Mouse (Mus musculus) heart, embryonic 10.5 days (tissue): ENCODE results near the gene Atrn. TPM values are rescaled to one million over a fixed set of nuclear protein-coding genes. Genes with fewer than 3 reads are reported as not detected.

Experiments used
- DNase-seq: peaks from one replicate; pipeline ENCODE4 v3.0.0-alpha.2; 2017; ENCODE audit warnings: low spot score
- H3K27ac ChIP-seq: fragments of 300-500 bp; sonication (generic); 2 replicates; pipeline ENCODE4 v1.5.1; 2016; ENCODE audit warnings: mild to moderate bottlenecking
- H3K27me3 ChIP-seq: fragments of 300-500 bp; sonication (generic); 2 replicates; pipeline ENCODE4 v1.6.1; 2016; ENCODE audit warnings: mild to moderate bottlenecking; ENCODE audit not compliant: poor library complexity, insufficient read depth, severe bottlenecking
- H3K36me3 ChIP-seq: fragments of 300-500 bp; sonication (generic); 2 replicates; pipeline ENCODE4 v1.6.1; 2016; ENCODE audit warnings: mild to moderate bottlenecking, moderate library complexity
- H3K4me1 ChIP-seq: fragments of 300-500 bp; sonication (generic); 2 replicates; pipeline ENCODE4 v1.6.1; 2016; ENCODE audit warnings: mild to moderate bottlenecking
- H3K4me3 ChIP-seq: fragments of 300-500 bp; sonication (generic); 2 replicates; pipeline ENCODE4 v1.5.1; 2016; ENCODE audit warnings: mild to moderate bottlenecking, moderate library complexity
- H3K9me3 ChIP-seq: fragments of 300-500 bp; sonication (generic); 2 replicates; pipeline ENCODE4 v1.6.1; 2016; ENCODE audit warnings: mild to moderate bottlenecking, moderate library complexity
- WGBS: fragments of 180-500 bp; shearing (Covaris S2); methylation state at CpG from one replicate; pipeline ENCODE4 v1.1.7; 2016; 5-methylcytosine and 5-hydroxymethylcytosine counted together
- polyA plus RNA-seq: library from polyadenylated mRNA; unstranded; fragments of >200 nt; fragmentation: Nextera tagmentation; extraction: Ambion mirVana; gene quantifications from 2 replicates; pipeline ENCODE4 v1.2.1, GENCODE M21; 2016

The Atrn gene
- polyA plus RNA-seq, 1 experiment from 2014 or later, result 5.6 TPM

DNA sequence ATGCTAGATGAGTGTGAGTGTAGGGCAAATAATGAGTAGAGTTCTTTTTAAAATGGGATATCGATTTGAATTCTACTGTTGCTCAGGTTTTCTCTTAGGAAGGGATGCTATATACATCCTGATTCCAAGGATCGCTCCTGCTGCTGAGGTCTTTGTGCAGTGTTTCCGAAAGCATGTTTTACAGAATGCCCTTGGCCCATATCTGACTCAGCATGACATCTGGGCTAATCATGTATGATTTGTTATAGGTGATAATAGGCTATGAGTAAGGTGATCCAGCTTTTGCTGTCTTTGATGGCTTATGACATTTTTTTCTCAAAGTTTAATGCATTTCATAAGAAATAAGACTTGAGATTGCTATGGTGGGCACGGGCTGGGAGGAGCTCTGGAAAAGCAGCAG is 66.1 kb downstream of the Atrn start:
- no peak overlapping the region for H3K4me3 ChIP-seq
- H3K27me3 ChIP-seq, result no peaks in the 10 kb centered on the region
- no peak overlapping the region for H3K27ac ChIP-seq
- WGBS, result 87% methylated on average over 4 of the region's 4 CpGs
- peaks cover 1% of the 10 kb centered on the region for H3K4me1 ChIP-seq
- H3K9me3 ChIP-seq, result no peaks in the 10 kb centered on the region
- peak; percentile 41 for DNase-seq
- H3K36me3 ChIP-seq, result peaks cover 14% of the 10 kb centered on the region

DNA sequence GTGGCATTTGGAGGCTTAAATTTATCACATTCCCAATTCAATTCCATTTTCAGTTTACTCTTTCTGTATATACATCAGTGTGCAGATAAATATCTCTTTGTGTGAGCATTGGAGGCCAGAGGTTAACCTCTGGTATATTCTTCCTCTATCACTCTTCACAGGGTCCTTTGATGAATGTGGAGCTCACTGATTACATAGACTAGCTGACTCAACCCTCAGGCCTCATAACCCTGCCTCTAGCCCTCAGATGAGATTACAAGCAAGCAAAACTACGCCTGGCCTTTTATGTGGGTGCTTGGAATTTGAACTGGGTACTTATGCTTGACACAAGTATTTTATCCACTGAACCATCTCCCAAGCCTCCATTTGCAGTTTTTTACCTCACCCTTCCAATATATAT is 68.6 kb downstream of the Atrn start:
- H3K27me3 ChIP-seq, result no peaks in the 10 kb centered on the region
- no peak overlapping the region for H3K4me3 ChIP-seq
- H3K36me3 ChIP-seq, result peaks cover 16% of the 10 kb centered on the region
- peak; percentile 79 for DNase-seq
- H3K4me1 ChIP-seq, result peaks cover 16% of the 10 kb centered on the region
- H3K27ac ChIP-seq, result no peak overlapping the region
- H3K9me3 ChIP-seq, result no peaks in the 10 kb centered on the region
- WGBS, result 76% methylated on average over 1 of the region's 1 CpGs

DNA sequence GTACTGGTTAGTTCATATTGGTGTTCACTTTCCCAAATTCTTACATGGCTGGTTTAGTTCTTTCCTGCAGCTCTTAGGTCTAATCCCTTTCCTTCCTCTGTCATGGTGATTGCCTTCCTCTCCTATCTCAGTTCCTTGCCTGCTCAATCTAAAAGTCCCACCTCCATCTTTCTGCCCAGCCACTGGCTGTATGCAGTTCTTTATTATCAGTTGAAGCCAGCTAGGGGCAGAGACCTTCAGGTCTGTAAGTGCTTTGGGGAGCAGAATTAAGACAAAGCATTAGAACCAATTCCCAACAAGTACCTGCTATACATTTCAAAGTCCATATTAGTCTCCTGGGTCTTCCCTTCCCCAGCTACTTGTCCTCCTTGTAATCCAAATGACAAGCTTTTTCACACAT is 71.3 kb downstream of the Atrn start:
- H3K9me3 ChIP-seq, result no peaks in the 10 kb centered on the region
- H3K36me3 ChIP-seq, result peaks cover 26% of the 10 kb centered on the region
- peak; percentile 78 for DNase-seq
- no peaks in the 10 kb centered on the region for H3K27me3 ChIP-seq
- H3K4me3 ChIP-seq, result no peak overlapping the region
- peak overlapping the region; percentile 25; the same call in 1 of the 2 replicates for H3K27ac ChIP-seq
- H3K4me1 ChIP-seq, result peaks cover 16% of the 10 kb centered on the region

DNA sequence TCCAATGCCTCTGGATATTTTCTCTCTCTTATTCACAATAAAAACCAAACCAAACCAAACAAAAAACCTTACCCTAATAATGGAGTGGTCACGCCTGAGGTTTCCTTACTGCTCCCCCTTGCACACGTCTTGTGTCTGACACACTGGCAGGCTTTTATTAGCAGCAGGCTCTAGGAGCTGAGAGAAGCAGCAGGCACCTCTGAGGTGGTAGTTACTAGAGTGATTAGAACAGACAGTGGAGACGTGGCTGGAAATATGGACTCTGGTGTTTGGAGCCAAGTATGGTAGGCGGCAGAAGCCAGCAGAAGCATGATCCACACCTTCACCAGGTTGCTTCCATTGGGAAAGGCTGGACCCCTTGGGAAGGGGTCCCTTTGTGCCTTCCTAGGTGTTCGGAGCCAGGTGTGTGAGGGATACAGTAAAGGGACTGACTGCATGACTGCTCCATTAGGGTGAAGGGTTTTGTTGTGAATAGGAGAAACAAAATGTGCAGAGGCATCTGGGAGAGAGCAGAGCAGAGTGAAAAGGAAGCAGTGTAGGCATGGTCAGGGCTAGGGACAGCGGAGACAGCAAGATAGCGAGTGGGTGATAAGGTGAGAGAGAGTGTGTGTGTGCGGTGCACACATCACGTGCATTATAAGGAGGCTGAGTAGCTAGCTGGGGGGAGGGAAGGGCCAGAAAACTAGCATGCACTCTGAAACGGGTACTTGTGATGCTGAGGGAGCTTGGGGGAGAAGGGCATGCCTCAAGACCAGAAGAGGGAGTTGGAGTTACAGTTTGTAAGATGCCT is 72.0 kb downstream of the Atrn start:
- Histone ChIP-seq H3K4me1 (peaks cover 16% of the 10 kb centered on the region), H3K9me3 (no peaks in the 10 kb centered on the region), H3K27me3 (no peaks in the 10 kb centered on the region), H3K4me3 (no peak overlapping the region), H3K27ac (peak overlapping the region; percentile 25; the same call in 1 of the 2 replicates), H3K36me3 (peaks cover 30% of the 10 kb centered on the region)
- 40% methylated on average over 10 of the region's 10 CpGs for WGBS
- no peak for DNase-seq

DNA sequence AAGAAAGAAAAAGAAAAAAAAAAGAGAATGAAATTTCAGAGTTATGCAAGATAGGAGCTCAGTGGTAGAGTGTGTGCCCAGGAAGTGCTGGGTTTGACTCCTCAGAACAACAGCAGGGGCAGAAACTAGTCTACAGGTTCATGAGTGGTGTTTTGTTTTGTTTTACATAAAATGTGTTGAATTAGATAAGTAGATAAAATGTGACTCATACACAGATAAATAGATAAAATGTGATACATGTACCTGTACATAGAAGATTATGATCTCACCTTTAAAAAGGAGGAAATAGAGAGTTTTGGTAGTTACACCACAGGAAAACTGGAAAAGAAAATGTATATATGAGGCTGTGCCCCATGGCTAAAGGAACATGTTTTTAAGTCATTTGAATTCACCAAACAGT is 72.8 kb downstream of the Atrn start:
- Histone ChIP-seq H3K4me1 (peaks cover 16% of the 10 kb centered on the region), H3K4me3 (no peak overlapping the region), H3K9me3 (no peaks in the 10 kb centered on the region), H3K27ac (no peak overlapping the region), H3K36me3 (peaks cover 22% of the 10 kb centered on the region), H3K27me3 (no peaks in the 10 kb centered on the region)
- DNase-seq, result no peak

DNA sequence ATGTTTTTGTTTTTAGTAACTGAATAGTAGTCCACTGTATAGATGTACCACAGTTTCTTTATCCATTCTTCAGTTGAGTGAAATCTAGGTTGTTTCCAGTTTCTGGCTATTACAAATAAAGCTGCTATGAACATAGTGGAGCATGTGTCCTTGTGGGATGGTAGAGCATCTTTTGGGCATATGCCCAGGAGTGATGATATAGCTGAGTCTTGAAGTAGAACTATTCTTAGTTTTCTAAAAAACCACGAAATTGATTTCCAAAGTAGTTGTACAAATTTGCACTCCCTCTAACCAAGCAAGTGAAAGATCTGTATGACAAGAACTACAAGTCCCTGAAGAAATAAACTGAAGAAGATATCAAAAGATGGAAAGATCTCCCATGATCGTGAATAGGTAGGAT is 86.5 kb downstream of the Atrn start:
- no peaks in the 10 kb centered on the region for H3K9me3 ChIP-seq
- no peak overlapping the region for H3K4me3 ChIP-seq
- no peaks in the 10 kb centered on the region for H3K4me1 ChIP-seq
- H3K27ac ChIP-seq, result no peak overlapping the region
- H3K36me3 ChIP-seq, result peaks cover 16% of the 10 kb centered on the region
- no peaks in the 10 kb centered on the region for H3K27me3 ChIP-seq
- no peak for DNase-seq
- WGBS, result 84% methylated on average over 2 of the region's 2 CpGs

DNA sequence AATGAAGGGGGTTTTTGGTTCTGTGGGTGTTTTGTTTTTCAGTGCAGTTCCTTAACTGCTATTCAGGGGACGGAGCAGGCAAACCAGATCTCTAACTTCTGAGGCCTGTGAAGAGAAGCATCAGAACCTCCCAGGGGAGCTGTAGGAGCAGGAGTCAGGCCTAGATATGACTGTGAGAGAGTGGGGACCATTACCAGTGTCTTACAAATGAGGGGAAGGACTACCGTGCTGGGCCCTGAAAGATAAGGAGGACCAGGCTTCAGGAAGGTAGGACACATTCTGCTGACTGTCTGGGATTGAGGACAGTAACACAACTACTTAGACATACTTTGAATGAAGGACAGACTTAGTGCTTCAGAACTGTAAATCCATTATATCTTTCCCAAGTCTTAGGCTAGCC is 102.8 kb downstream of the Atrn start:
- Histone ChIP-seq H3K4me3 (no peak overlapping the region), H3K27me3 (no peaks in the 10 kb centered on the region), H3K4me1 (no peaks in the 10 kb centered on the region), H3K27ac (no peak overlapping the region), H3K36me3 (peaks cover 26% of the 10 kb centered on the region), H3K9me3 (no peaks in the 10 kb centered on the region)
- no peak for DNase-seq
- 67% methylated on average over 2 of the region's 2 CpGs for WGBS

DNA sequence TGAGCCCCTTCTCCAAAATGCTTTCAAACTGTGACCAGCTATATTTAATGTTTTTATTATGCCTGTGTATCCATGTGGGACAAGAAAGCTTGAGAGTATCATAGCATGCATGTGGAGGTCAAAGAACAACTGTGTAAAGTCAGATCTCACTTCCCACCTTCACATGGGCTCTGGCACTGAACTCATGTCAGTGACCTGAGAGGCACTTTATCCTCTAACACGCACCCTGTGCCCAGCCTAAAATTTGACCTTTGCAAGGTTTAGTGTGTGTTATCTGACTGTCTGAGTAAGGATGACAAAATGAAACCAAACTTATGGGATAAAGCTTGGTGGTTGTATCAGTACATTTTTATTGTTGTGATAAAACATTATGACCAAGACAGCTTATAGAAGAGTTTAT is 104.3 kb downstream of the Atrn start:
- no peak for DNase-seq
- 69% methylated on average over 1 of the region's 1 CpGs for WGBS
- Histone ChIP-seq H3K27me3 (no peaks in the 10 kb centered on the region), H3K9me3 (no peaks in the 10 kb centered on the region), H3K4me3 (no peak overlapping the region), H3K27ac (no peak overlapping the region), H3K4me1 (no peaks in the 10 kb centered on the region), H3K36me3 (peaks cover 28% of the 10 kb centered on the region)

DNA sequence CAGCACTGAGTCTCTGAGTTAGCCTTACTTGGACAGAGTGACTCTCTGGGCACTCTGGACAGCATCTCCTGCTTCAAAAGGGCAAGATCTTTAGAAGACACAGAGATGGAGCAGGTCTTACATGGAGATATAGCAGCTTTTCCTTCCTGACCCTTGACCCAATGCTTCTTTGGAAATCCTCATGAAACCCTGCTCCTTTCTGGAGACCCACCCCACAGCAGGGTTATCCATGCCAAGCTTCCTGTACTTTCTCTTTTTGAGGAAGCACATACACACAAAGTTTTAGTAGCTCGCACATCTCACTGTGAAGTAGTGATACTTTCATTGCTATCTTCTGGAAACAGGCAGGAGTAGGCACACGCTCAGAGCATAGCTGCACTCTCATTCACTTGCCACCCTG is 118.9 kb downstream of the Atrn start:
- WGBS, result 78% methylated on average over 2 of the region's 2 CpGs
- Histone ChIP-seq H3K4me1 (peaks cover 10% of the 10 kb centered on the region), H3K27ac (no peak overlapping the region), H3K27me3 (no peaks in the 10 kb centered on the region), H3K9me3 (no peaks in the 10 kb centered on the region), H3K4me3 (no peak overlapping the region), H3K36me3 (peaks cover 27% of the 10 kb centered on the region; the same call in 1 of the 2 replicates)
- DNase-seq, result peak; percentile 54

DNA sequence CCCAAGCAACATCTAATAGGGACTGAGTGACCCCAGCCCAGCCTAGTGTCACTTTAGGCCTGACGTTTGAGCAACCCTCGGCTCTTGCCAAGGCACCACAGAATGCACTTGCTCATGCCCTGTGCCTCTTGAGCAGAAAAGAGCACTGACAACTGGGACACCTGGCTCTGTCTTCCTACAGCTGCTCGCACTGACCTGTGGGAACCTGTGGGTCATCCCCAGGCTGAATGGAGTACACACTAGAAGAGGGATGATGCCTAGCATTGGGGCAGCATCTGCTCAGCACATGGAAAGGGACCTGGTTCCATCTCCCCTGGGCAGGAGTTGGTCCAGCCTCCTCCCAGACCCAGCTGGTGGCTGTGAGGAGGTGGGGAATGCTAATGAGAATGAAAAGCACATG is 120.6 kb downstream of the Atrn start:
- Histone ChIP-seq H3K4me1 (peaks cover 10% of the 10 kb centered on the region), H3K9me3 (no peaks in the 10 kb centered on the region), H3K27ac (no peak overlapping the region), H3K27me3 (no peaks in the 10 kb centered on the region), H3K36me3 (peaks cover 20% of the 10 kb centered on the region; the same call in 1 of the 2 replicates), H3K4me3 (no peak overlapping the region)
- DNase-seq, result peak; percentile 70
- 92% methylated on average over 3 of the region's 3 CpGs for WGBS

DNA sequence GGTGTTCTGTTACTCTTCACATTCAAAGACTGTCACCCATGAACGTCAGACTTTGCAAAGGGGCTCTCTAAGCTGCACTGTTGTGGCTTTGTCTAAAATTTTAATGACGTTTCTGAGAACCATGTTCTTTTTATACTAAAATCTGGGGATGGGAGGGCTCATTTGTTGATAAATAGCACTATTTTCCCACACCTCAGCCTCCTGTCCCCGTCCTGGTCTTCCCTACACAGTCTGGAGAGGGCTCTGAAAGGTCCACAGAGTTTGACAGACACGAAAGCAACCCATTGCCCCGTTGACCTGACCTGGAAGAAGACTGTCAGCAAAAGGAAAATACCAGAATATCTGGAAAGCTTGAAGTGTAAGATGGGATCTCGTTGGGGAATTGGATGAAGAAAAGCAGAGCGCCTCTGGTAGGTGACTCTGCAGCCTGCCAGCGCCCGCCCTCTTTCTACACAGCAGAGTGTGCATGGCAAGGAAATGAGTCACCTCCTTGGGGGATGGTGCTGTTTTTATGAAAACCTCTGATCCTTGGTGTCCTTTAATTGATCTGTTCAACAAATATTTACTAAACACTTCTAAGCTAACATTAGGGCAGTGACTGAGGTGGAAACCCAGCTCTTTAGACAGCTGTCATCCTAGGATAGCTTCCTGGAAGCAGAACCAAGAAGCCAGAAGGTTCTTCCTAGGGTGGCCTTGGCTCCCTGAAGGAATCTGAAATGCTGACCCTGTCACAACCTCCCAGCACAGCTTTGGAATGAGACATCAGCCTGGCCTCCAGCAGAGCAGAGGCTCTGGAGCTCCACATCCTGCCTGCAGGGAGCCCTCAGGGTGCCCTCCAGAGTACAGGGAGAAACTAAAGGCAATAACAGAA is 123.0 kb downstream of the Atrn start:
- WGBS, result 39% methylated on average over 9 of the region's 9 CpGs

DNA sequence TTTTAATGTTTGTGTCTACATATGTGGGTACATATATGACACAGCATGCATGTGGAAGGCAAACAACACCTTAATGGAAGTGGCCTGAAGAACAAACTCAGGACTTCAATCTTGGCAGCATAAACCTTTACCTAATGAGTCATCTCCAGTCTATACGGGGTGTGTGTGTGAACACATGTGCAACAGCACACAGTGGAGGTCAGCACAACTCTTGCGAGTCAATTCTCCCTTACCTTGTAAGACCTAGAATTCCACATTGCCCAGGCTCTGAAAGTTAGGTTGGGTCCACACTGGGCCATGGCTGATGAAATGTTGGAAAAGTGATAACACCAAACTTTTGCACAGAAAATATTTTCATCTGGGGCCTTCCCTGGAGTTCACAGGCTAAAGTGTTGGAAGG is 124.3 kb downstream of the Atrn start:
- H3K27me3 ChIP-seq, result no peaks in the 10 kb centered on the region
- H3K9me3 ChIP-seq, result no peaks in the 10 kb centered on the region
- H3K4me3 ChIP-seq, result no peak overlapping the region
- no peak overlapping the region for H3K27ac ChIP-seq
- DNase-seq, result no peak
- H3K4me1 ChIP-seq, result peaks cover 10% of the 10 kb centered on the region
- peaks cover 7% of the 10 kb centered on the region; the same call in 1 of the 2 replicates for H3K36me3 ChIP-seq
- WGBS, result 80% methylated on average over 2 of the region's 2 CpGs

More for the DNA sequence above, 123.0 kb downstream of the Atrn start:
- Histone ChIP-seq H3K4me3 (no peak overlapping the region), H3K27me3 (no peaks in the 10 kb centered on the region), H3K4me1 (peaks cover 10% of the 10 kb centered on the region), H3K9me3 (no peaks in the 10 kb centered on the region), H3K36me3 (peaks cover 7% of the 10 kb centered on the region; the same call in 1 of the 2 replicates), H3K27ac (peak overlapping the region; percentile 44)
- DNase-seq, result peak; percentile 73

DNA sequence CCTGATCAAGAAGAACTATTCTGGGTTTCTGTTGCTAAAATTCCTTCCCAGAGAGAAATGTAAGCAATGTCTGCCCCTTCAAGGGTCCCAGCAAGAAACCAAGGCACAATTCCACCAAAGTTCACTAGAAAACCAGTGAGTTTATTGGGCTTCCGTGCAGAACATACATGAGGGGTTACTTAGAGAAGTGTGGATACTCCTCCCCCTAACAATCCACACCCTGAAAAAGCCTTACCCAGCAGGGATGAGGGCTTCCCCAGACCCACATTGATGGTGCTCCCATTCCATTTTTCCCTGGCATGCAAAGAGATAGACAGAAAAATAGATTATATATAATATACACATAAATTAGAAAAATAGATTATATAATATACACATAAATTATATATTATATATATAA is 124.7 kb downstream of the Atrn start:
- WGBS, result 94% methylated on average over 1 of the region's 1 CpGs
- Histone ChIP-seq H3K4me1 (peaks cover 10% of the 10 kb centered on the region), H3K27ac (no peak overlapping the region), H3K4me3 (no peak overlapping the region), H3K9me3 (no peaks in the 10 kb centered on the region), H3K27me3 (peaks cover under 1% of the 10 kb centered on the region; the same call in 1 of the 2 replicates), H3K36me3 (peaks cover 7% of the 10 kb centered on the region; the same call in 1 of the 2 replicates)
- no peak for DNase-seq
